Mouse (Mus musculus): ENCODE results near the gene Emc8. TPM values are rescaled to one million over a fixed set of nuclear protein-coding genes. Genes with fewer than 3 reads are reported as not detected.

The Emc8 gene
- polyA plus RNA-seq, 1 experiment from 2014 or later: 276 TPM

GRCm38 (mm10) chr8:120641245-120641644 is 27.1 kb downstream of the Emc8 start:
- no peak for ATAC-seq (ENCODE audit: low FRiP score)
- Histone ChIP-seq H3K4me3 (ENCODE audit: low read depth, low read length) (no peak overlapping the region), H3K36me3 (ENCODE audit: control insufficient read depth, insufficient read depth, low read length) (no peaks in the 10 kb centered on the region), H3K4me1 (replicated peaks; ENCODE audit: control insufficient read depth, insufficient read depth, low read length) (no peaks in the 10 kb centered on the region), H3K9ac (ENCODE audit: low read depth, low read length) (no peak overlapping the region), H3K27me3 (ENCODE audit: control insufficient read depth, insufficient read depth, low read length) (no peaks in the 10 kb centered on the region), H3K9me3 (ENCODE audit: control insufficient read depth, low read length) (no peaks in the 10 kb centered on the region), H3K4me2 (replicated peaks; ENCODE audit: low read depth, low read length) (no peak overlapping the region), H3K27ac (ENCODE audit: low read depth, low read length) (no peak overlapping the region)
- WGBS: 48% methylated on average over 8 of the region's 8 CpGs
- DNase-seq (ENCODE audit: low spot score): no peak

- H3K9me3 ChIP-seq (ENCODE audit: control insufficient read depth, low read length): no peaks in the 10 kb centered on the region
- H3K27me3 ChIP-seq (ENCODE audit: control insufficient read depth, insufficient read depth, low read length): peaks cover 15% of the 10 kb centered on the region
These were observed 34.0 kb downstream of the Emc8 start for GRCm38 (mm10) chr8:120634329-120634839.

GRCm38 (mm10) chr8:120633665-120634271 is 34.6 kb downstream of the Emc8 start:
- peak overlapping the region; percentile 57; the same call in 1 of the 2 replicates for H3K9ac ChIP-seq (ENCODE audit: low read depth, low read length)
- H3K36me3 ChIP-seq (ENCODE audit: control insufficient read depth, insufficient read depth, low read length): no peaks in the 10 kb centered on the region
- peak overlapping the region; percentile 98 for H3K4me2 ChIP-seq (replicated peaks; ENCODE audit: low read depth, low read length)
- peaks cover 15% of the 10 kb centered on the region for H3K27me3 ChIP-seq (ENCODE audit: control insufficient read depth, insufficient read depth, low read length)
- DNase-seq (ENCODE audit: low spot score) (peak; percentile 48), ATAC-seq (ENCODE audit: low FRiP score) (peak; percentile 41)
- H3K4me1 ChIP-seq (replicated peaks; ENCODE audit: control insufficient read depth, insufficient read depth, low read length): peaks cover 9% of the 10 kb centered on the region; the same call in 1 of the 2 replicates
- no peak overlapping the region for H3K27ac ChIP-seq (ENCODE audit: low read depth, low read length)
- WGBS: 1% methylated on average over 29 of the region's 44 CpGs
- no peaks in the 10 kb centered on the region for H3K9me3 ChIP-seq (ENCODE audit: control insufficient read depth, low read length)
- H3K4me3 ChIP-seq (ENCODE audit: low read depth, low read length): peak overlapping the region; percentile 49

More at GRCm38 (mm10) chr8:120634329-120634839, 34.0 kb downstream of the Emc8 start:
- Histone ChIP-seq H3K9ac (ENCODE audit: low read depth, low read length) (peak overlapping the region; percentile 57; the same call in 1 of the 2 replicates), H3K27ac (ENCODE audit: low read depth, low read length) (no peak overlapping the region), H3K4me2 (replicated peaks; ENCODE audit: low read depth, low read length) (peak overlapping the region; percentile 98), H3K4me3 (ENCODE audit: low read depth, low read length) (peak overlapping the region; percentile 49), H3K4me1 (replicated peaks; ENCODE audit: control insufficient read depth, insufficient read depth, low read length) (peaks cover 9% of the 10 kb centered on the region; the same call in 1 of the 2 replicates), H3K36me3 (ENCODE audit: control insufficient read depth, insufficient read depth, low read length) (no peaks in the 10 kb centered on the region)
- ATAC-seq (ENCODE audit: low FRiP score) (no peak), DNase-seq (ENCODE audit: low spot score) (peak; percentile 39)
- WGBS: 0% methylated on average over 35 of the region's 42 CpGs

- DNase-seq (ENCODE audit: low spot score) (no peak), ATAC-seq (ENCODE audit: low FRiP score) (no peak)
- Histone ChIP-seq H3K27me3 (ENCODE audit: control insufficient read depth, insufficient read depth, low read length) (peaks cover 15% of the 10 kb centered on the region), H3K36me3 (ENCODE audit: control insufficient read depth, insufficient read depth, low read length) (no peaks in the 10 kb centered on the region), H3K4me3 (ENCODE audit: low read depth, low read length) (peak overlapping the region; percentile 49; the same call in 1 of the 2 replicates), H3K9me3 (ENCODE audit: control insufficient read depth, low read length) (no peaks in the 10 kb centered on the region), H3K4me1 (replicated peaks; ENCODE audit: control insufficient read depth, insufficient read depth, low read length) (peaks cover 9% of the 10 kb centered on the region; the same call in 1 of the 2 replicates), H3K4me2 (replicated peaks; ENCODE audit: low read depth, low read length) (0 out of 2 replicates have a peak overlapping the region, but pooled peaks have one; percentile 6), H3K9ac (ENCODE audit: low read depth, low read length) (no peak overlapping the region), H3K27ac (ENCODE audit: low read depth, low read length) (no peak overlapping the region)
- 30% methylated on average over 17 of the region's 17 CpGs for WGBS
These were observed 35.3 kb downstream of the Emc8 start for GRCm38 (mm10) chr8:120632969-120633664.

- Histone ChIP-seq H3K27me3 (ENCODE audit: control insufficient read depth, insufficient read depth, low read length) (peaks cover 15% of the 10 kb centered on the region), H3K9me3 (ENCODE audit: control insufficient read depth, low read length) (no peaks in the 10 kb centered on the region), H3K9ac (ENCODE audit: low read depth, low read length) (no peak overlapping the region), H3K36me3 (ENCODE audit: control insufficient read depth, insufficient read depth, low read length) (no peaks in the 10 kb centered on the region), H3K4me2 (replicated peaks; ENCODE audit: low read depth, low read length) (no peak overlapping the region), H3K4me3 (ENCODE audit: low read depth, low read length) (no peak overlapping the region), H3K27ac (ENCODE audit: low read depth, low read length) (no peak overlapping the region), H3K4me1 (replicated peaks; ENCODE audit: control insufficient read depth, insufficient read depth, low read length) (peaks cover 9% of the 10 kb centered on the region; the same call in 1 of the 2 replicates)
- DNase-seq (ENCODE audit: low spot score) (no peak), ATAC-seq (ENCODE audit: low FRiP score) (no peak)
- WGBS: 84% methylated on average over 21 of the region's 21 CpGs
These were observed 36.7 kb downstream of the Emc8 start for GRCm38 (mm10) chr8:120631441-120632375.

- Histone ChIP-seq H3K9ac (ENCODE audit: low read depth, low read length) (no peak overlapping the region), H3K27ac (ENCODE audit: low read depth, low read length) (no peak overlapping the region), H3K4me1 (replicated peaks; ENCODE audit: control insufficient read depth, insufficient read depth, low read length) (peaks cover 9% of the 10 kb centered on the region; the same call in 1 of the 2 replicates), H3K36me3 (ENCODE audit: control insufficient read depth, insufficient read depth, low read length) (no peaks in the 10 kb centered on the region), H3K4me2 (replicated peaks; ENCODE audit: low read depth, low read length) (no peak overlapping the region), H3K27me3 (ENCODE audit: control insufficient read depth, insufficient read depth, low read length) (peaks cover 15% of the 10 kb centered on the region), H3K4me3 (ENCODE audit: low read depth, low read length) (no peak overlapping the region), H3K9me3 (ENCODE audit: control insufficient read depth, low read length) (no peaks in the 10 kb centered on the region)
- DNase-seq (ENCODE audit: low spot score) (no peak), ATAC-seq (ENCODE audit: low FRiP score) (no peak)
- WGBS: 55% methylated on average over 6 of the region's 6 CpGs
These were observed 37.5 kb downstream of the Emc8 start for GRCm38 (mm10) chr8:120630848-120631247.

- DNase-seq (ENCODE audit: low spot score) (no peak), ATAC-seq (ENCODE audit: low FRiP score) (no peak)
- H3K4me3 ChIP-seq (ENCODE audit: low read depth, low read length): no peak overlapping the region
- H3K4me2 ChIP-seq (replicated peaks; ENCODE audit: low read depth, low read length): no peak overlapping the region
- no peaks in the 10 kb centered on the region for H3K9me3 ChIP-seq (ENCODE audit: control insufficient read depth, low read length)
- no peak overlapping the region for H3K9ac ChIP-seq (ENCODE audit: low read depth, low read length)
- no peak overlapping the region for H3K27ac ChIP-seq (ENCODE audit: low read depth, low read length)
- peaks cover 9% of the 10 kb centered on the region; the same call in 1 of the 2 replicates for H3K4me1 ChIP-seq (replicated peaks; ENCODE audit: control insufficient read depth, insufficient read depth, low read length)
- H3K36me3 ChIP-seq (ENCODE audit: control insufficient read depth, insufficient read depth, low read length): no peaks in the 10 kb centered on the region
- H3K27me3 ChIP-seq (ENCODE audit: control insufficient read depth, insufficient read depth, low read length): peaks cover 15% of the 10 kb centered on the region
- 45% methylated on average over 5 of the region's 5 CpGs for WGBS
These were observed 38.3 kb downstream of the Emc8 start for GRCm38 (mm10) chr8:120630031-120630430.

GRCm38 (mm10) chr8:120627298-120627697 is 41.1 kb downstream of the Emc8 start:
- H3K27ac ChIP-seq (ENCODE audit: low read depth, low read length): no peak overlapping the region
- no peaks in the 10 kb centered on the region for H3K4me1 ChIP-seq (replicated peaks; ENCODE audit: control insufficient read depth, insufficient read depth, low read length)
- ATAC-seq (ENCODE audit: low FRiP score) (no peak), DNase-seq (ENCODE audit: low spot score) (no peak)
- 94% methylated on average over 5 of the region's 5 CpGs for WGBS
- no peak overlapping the region for H3K9ac ChIP-seq (ENCODE audit: low read depth, low read length)
- H3K9me3 ChIP-seq (ENCODE audit: control insufficient read depth, low read length): no peaks in the 10 kb centered on the region
- no peak overlapping the region for H3K4me2 ChIP-seq (replicated peaks; ENCODE audit: low read depth, low read length)
- no peaks in the 10 kb centered on the region for H3K36me3 ChIP-seq (ENCODE audit: control insufficient read depth, insufficient read depth, low read length)
- H3K4me3 ChIP-seq (ENCODE audit: low read depth, low read length): no peak overlapping the region
- no peaks in the 10 kb centered on the region for H3K27me3 ChIP-seq (ENCODE audit: control insufficient read depth, insufficient read depth, low read length)

All from hindbrain, embryonic 11.5 days (tissue).